Mouse (Mus musculus) midbrain, embryonic 12.5 days (tissue): Measurements from ENCODE around the gene Ccdc9b. TPM values are rescaled to one million over a fixed set of nuclear protein-coding genes. Genes with fewer than 3 reads are reported as not detected.

Experiments
- ATAC-seq: fragments of 200-750 bp; cut with Nextera tagmentation; 2 replicates; pipeline ENCODE4 v1.8.0; 2017; ENCODE audit warnings: low read depth, moderate TSS enrichment, moderate library complexity; ENCODE audit not compliant: low FRiP score
- H3K27ac ChIP-seq: fragments of 300-500 bp; sonication (generic); replicated peaks from 2 replicates; pipeline ENCODE4 v1.5.1; 2016; ENCODE audit warnings: mild to moderate bottlenecking
- H3K27me3 ChIP-seq: fragments of 300-500 bp; sonication (generic); 2 replicates; pipeline ENCODE4 v1.6.1; 2016; ENCODE audit warnings: mild to moderate bottlenecking
- H3K36me3 ChIP-seq: fragments of 300-500 bp; sonication (generic); 2 replicates; pipeline ENCODE4 v1.6.1; 2016
- H3K4me1 ChIP-seq: fragments of 300-500 bp; sonication (generic); 2 replicates; pipeline ENCODE4 v1.6.1; 2016
- H3K4me2 ChIP-seq: fragments of 300-500 bp; sonication (generic); replicated peaks from 2 replicates; pipeline ENCODE4 v1.6.1; 2016; ENCODE audit warnings: mild to moderate bottlenecking, moderate library complexity
- H3K4me3 ChIP-seq: fragments of 300-500 bp; sonication (generic); 2 replicates; pipeline ENCODE4 v1.5.1; 2016; ENCODE audit warnings: mild to moderate bottlenecking
- H3K9ac ChIP-seq: fragments of 300-500 bp; sonication (generic); replicated peaks from 2 replicates; pipeline ENCODE4 v1.6.1; 2016; ENCODE audit warnings: mild to moderate bottlenecking, moderate library complexity
- H3K9me3 ChIP-seq: fragments of 300-500 bp; sonication (generic); 2 replicates; pipeline ENCODE4 v1.6.1; 2016; ENCODE audit warnings: mild to moderate bottlenecking
- WGBS: fragments of 180-500 bp; shearing (Covaris S2); methylation state at CpG from one replicate; pipeline ENCODE4 v1.1.7; 2016; 5-methylcytosine and 5-hydroxymethylcytosine counted together
- polyA plus RNA-seq: library from polyadenylated mRNA; unstranded; fragments of >200 nt; fragmentation: Nextera tagmentation; extraction: Ambion mirVana; gene quantifications from 2 replicates; pipeline ENCODE4 v1.2.1, GENCODE M21; 2016

The Ccdc9b gene
- polyA plus RNA-seq, 1 experiment from 2014 or later, result 2.2 TPM

DNA sequence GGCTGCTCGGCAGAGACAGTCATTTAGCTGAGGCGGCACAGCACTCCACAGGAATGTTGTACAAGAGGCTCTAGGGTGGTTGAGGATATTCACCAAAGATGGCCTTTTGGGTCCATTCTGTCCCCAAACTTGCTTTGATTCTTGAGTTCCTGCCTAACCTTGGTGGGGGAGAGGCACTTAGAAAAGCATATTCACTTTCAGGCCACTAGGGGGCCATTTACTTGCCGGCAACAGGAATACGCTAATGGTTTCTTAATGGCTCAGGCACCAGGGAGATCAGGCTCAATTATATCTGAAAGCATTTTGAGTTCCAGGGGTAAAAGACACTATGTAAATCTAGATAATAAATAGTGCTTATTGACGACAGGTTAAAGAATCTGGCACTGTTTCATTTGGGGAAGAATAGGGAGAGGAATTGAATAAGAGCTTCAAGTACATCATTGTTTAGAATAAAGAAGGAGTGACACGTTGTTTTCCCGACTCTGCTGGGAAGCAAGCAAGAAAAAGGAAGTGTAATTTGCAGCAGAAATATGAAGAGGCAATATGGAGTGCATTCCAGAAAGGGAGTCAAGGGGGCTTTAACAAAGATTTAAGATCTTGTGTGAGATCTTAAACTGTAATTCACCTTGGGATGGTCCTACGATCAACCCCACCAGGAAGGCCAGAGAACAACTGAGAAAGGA lies 19.1 kb downstream of the Ccdc9b start:
- H3K9ac ChIP-seq, result no peak overlapping the region
- no peak overlapping the region for H3K4me3 ChIP-seq
- no peak for ATAC-seq
- 33% methylated on average over 8 of the region's 8 CpGs for WGBS
- no peak overlapping the region for H3K27ac ChIP-seq
- H3K9me3 ChIP-seq, result no peaks in the 10 kb centered on the region
- H3K36me3 ChIP-seq, result no peaks in the 10 kb centered on the region
- H3K27me3 ChIP-seq, result peaks cover 27% of the 10 kb centered on the region
- H3K4me1 ChIP-seq, result peaks cover 29% of the 10 kb centered on the region
- H3K4me2 ChIP-seq, result no peak overlapping the region

GRCm38 (mm10) chr2:118741183-118741582 lies 21.3 kb downstream of the Ccdc9b start:
- no peak overlapping the region for H3K9ac ChIP-seq
- no peaks in the 10 kb centered on the region for H3K36me3 ChIP-seq
- H3K4me2 ChIP-seq, result no peak overlapping the region
- no peak overlapping the region for H3K4me3 ChIP-seq
- no peak overlapping the region for H3K27ac ChIP-seq
- peaks cover 8% of the 10 kb centered on the region for H3K4me1 ChIP-seq
- ATAC-seq, result no peak
- peaks cover 27% of the 10 kb centered on the region for H3K27me3 ChIP-seq
- 80% methylated on average over 9 of the region's 9 CpGs for WGBS
- no peaks in the 10 kb centered on the region for H3K9me3 ChIP-seq

GRCm38 (mm10) chr2:118740341-118740740 lies 22.1 kb downstream of the Ccdc9b start:
- no peak overlapping the region for H3K4me3 ChIP-seq
- ATAC-seq, result no peak
- no peak overlapping the region for H3K4me2 ChIP-seq
- WGBS, result 78% methylated on average over 3 of the region's 3 CpGs
- peaks cover 27% of the 10 kb centered on the region for H3K27me3 ChIP-seq
- no peak overlapping the region for H3K27ac ChIP-seq
- no peaks in the 10 kb centered on the region for H3K9me3 ChIP-seq
- no peak overlapping the region for H3K9ac ChIP-seq
- H3K36me3 ChIP-seq, result no peaks in the 10 kb centered on the region
- peaks cover 8% of the 10 kb centered on the region for H3K4me1 ChIP-seq

DNA sequence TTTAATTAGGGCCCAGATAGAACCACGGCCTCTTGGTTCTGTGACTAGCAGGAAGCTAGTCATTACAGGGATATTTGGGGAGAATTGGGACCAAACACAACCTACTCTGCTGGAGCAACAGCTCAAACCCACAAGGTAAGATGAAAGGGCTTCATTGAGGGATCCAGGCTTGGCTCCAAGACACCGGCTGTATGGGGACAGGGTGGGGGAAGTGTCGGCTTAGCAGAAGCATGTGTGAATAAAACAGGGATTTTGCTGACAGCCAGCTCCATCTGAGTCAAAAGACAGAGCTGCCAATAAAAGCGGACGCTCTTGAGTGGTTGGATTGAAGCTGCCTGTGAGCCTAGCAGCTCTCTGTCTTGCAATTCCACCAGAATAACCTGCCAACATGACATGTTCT lies 29.1 kb downstream of the Ccdc9b start:
- Histone ChIP-seq H3K4me1 (peaks cover 2% of the 10 kb centered on the region; the same call in 1 of the 2 replicates), H3K9ac (no peak overlapping the region), H3K4me2 (no peak overlapping the region), H3K27me3 (peaks cover 46% of the 10 kb centered on the region), H3K27ac (no peak overlapping the region), H3K36me3 (no peaks in the 10 kb centered on the region), H3K4me3 (no peak overlapping the region), H3K9me3 (no peaks in the 10 kb centered on the region)
- ATAC-seq, result no peak
- 50% methylated on average over 5 of the region's 5 CpGs for WGBS

GRCm38 (mm10) chr2:118731981-118732380 lies 30.5 kb downstream of the Ccdc9b start:
- no peak for ATAC-seq
- peaks cover 60% of the 10 kb centered on the region for H3K27me3 ChIP-seq
- WGBS, result 85% methylated on average over 5 of the region's 5 CpGs

GRCm38 (mm10) chr2:118730622-118730915 lies 31.9 kb downstream of the Ccdc9b start:
- 6% methylated on average over 3 of the region's 3 CpGs for WGBS
- no peak overlapping the region for H3K4me3 ChIP-seq
- no peak for ATAC-seq
- H3K36me3 ChIP-seq, result no peaks in the 10 kb centered on the region
- H3K27ac ChIP-seq, result no peak overlapping the region
- no peaks in the 10 kb centered on the region for H3K9me3 ChIP-seq
- peaks cover 68% of the 10 kb centered on the region for H3K27me3 ChIP-seq
- H3K4me1 ChIP-seq, result peaks cover 3% of the 10 kb centered on the region; the same call in 1 of the 2 replicates
- H3K4me2 ChIP-seq, result no peak overlapping the region
- no peak overlapping the region for H3K9ac ChIP-seq

More at GRCm38 (mm10) chr2:118731981-118732380, 30.5 kb downstream of the Ccdc9b start:
- H3K4me1 ChIP-seq, result peaks cover 3% of the 10 kb centered on the region; the same call in 1 of the 2 replicates
- H3K36me3 ChIP-seq, result no peaks in the 10 kb centered on the region
- no peak overlapping the region for H3K4me3 ChIP-seq
- no peak overlapping the region for H3K4me2 ChIP-seq
- H3K9me3 ChIP-seq, result no peaks in the 10 kb centered on the region
- no peak overlapping the region for H3K9ac ChIP-seq
- no peak overlapping the region for H3K27ac ChIP-seq

GRCm38 (mm10) chr2:118729816-118730621 lies 32.4 kb downstream of the Ccdc9b start:
- no peaks in the 10 kb centered on the region for H3K9me3 ChIP-seq
- no peak overlapping the region for H3K27ac ChIP-seq
- H3K4me3 ChIP-seq, result no peak overlapping the region
- no peaks in the 10 kb centered on the region for H3K36me3 ChIP-seq
- H3K4me1 ChIP-seq, result peaks cover 3% of the 10 kb centered on the region; the same call in 1 of the 2 replicates
- H3K27me3 ChIP-seq, result peaks cover 72% of the 10 kb centered on the region
- 26% methylated on average over 8 of the region's 8 CpGs for WGBS
- no peak overlapping the region for H3K9ac ChIP-seq
- H3K4me2 ChIP-seq, result no peak overlapping the region
- ATAC-seq, result no peak

GRCm38 (mm10) chr2:118729194-118729593 lies 33.3 kb downstream of the Ccdc9b start:
- 53% methylated on average over 4 of the region's 4 CpGs for WGBS
- Histone ChIP-seq H3K36me3 (no peaks in the 10 kb centered on the region), H3K4me2 (no peak overlapping the region), H3K4me3 (no peak overlapping the region), H3K27me3 (peaks cover 72% of the 10 kb centered on the region), H3K27ac (no peak overlapping the region), H3K9ac (no peak overlapping the region), H3K9me3 (no peaks in the 10 kb centered on the region), H3K4me1 (peaks cover 3% of the 10 kb centered on the region; the same call in 1 of the 2 replicates)
- no peak for ATAC-seq

DNA sequence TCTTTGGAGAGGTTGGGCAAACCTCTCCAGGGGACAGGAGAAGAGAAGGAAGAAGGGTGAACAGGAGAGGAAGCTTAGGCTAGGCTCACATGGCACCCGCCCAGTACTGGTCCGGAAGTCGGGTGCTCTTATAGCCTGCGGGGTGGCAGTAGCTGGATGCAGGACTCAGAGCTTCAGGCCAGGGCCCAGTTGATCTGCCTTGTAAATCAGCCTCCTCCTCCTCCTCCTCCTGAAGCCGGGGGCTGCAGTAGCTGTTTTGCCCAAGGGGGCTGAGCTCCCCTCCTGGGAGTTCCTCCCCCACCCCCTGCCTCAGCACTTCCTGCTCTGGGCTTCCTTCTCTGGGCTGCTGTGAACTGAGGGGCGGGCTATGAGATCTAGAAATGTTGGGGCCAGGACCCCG lies 34.1 kb downstream of the Ccdc9b start, which contains the start of gene Plcb2:
TSS of gene Plcb2 (minus strand) at position 102 of the 400 bp plus-strand sequence.
- Histone ChIP-seq H3K4me1 (peaks cover 3% of the 10 kb centered on the region; the same call in 1 of the 2 replicates), H3K9me3 (no peaks in the 10 kb centered on the region), H3K4me2 (no peak within 1 kb of the TSS), H3K36me3 (no peaks in the 10 kb centered on the region), H3K9ac (no peak within 1 kb of the TSS), H3K4me3 (no peak within 1 kb of the TSS), H3K27me3 (peaks cover 71% of the 10 kb centered on the region), H3K27ac (no peak within 1 kb of the TSS)
- ATAC-seq, result no peak
- WGBS, result 21% methylated on average over 7 of the region's 7 CpGs

DNA sequence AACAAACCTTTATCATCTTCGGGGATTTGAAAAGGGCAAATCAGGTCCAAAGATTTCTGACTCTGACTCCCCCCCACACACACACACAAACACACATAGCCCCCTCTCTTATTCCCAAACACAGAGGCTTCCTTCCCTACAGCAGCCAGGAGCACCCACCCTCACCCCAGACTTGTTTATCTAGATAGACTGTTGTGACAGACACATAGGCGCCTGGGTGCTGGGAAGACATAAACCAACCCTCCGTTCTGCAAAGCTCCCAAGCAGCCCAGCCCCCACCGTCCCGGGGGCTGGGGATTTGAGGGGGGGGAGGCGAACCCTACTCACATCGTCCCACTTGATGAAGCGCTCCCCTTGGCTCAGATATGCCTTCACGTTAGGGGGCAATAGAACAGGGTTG lies 34.5 kb downstream of the Ccdc9b start:
- ATAC-seq, result no peak
- Histone ChIP-seq H3K4me1 (peaks cover 3% of the 10 kb centered on the region; the same call in 1 of the 2 replicates), H3K27ac (no peak overlapping the region), H3K9ac (no peak overlapping the region), H3K9me3 (no peaks in the 10 kb centered on the region), H3K4me2 (no peak overlapping the region), H3K36me3 (no peaks in the 10 kb centered on the region), H3K4me3 (no peak overlapping the region), H3K27me3 (peaks cover 72% of the 10 kb centered on the region)
- 34% methylated on average over 9 of the region's 9 CpGs for WGBS

DNA sequence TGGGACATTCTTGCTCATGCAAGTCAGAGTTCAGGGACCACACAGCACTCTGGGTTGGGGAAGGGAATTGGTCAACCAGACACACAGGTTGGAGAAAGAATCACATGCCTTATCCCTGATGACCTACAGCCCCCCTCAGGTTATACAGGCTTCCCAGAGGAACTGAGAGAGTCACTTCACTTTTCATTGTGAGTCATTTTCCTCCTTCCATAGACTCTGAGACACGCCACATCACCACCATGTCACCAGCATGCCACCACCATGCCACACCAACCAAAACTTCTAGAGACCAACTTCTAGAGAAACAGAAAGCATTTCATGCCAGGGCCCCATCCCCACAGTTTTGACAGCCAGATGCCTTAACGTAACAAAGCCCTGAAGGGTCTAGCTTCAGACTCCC lies 35.6 kb downstream of the Ccdc9b start:
- Histone ChIP-seq H3K4me3 (no peak overlapping the region), H3K36me3 (no peaks in the 10 kb centered on the region), H3K9ac (no peak overlapping the region), H3K4me2 (no peak overlapping the region), H3K27ac (no peak overlapping the region), H3K4me1 (peaks cover 3% of the 10 kb centered on the region; the same call in 1 of the 2 replicates), H3K9me3 (no peaks in the 10 kb centered on the region), H3K27me3 (peaks cover 67% of the 10 kb centered on the region)
- WGBS, result 84% methylated on average over 2 of the region's 2 CpGs
- no peak for ATAC-seq

DNA sequence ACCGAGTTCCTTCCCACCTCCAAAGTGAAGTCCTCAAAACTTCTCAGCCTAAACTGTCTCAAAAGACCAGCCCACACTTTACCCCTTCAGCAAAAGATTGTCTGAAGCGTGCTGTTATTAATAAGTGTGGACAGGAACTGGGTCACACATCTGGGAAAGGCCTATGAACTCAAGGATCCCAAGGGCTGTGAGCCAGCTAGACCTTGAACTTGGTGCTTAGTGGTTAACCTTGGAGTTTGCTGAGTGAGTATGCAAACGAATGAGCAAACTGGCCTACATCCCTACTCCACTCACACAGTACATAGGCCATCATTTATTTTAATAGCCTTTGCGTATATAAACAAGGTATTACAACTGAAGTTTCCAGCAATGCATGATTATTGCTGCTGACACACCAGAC lies 37.0 kb downstream of the Ccdc9b start:
- Histone ChIP-seq H3K4me1 (peaks cover 3% of the 10 kb centered on the region; the same call in 1 of the 2 replicates), H3K9ac (no peak overlapping the region), H3K27ac (no peak overlapping the region), H3K9me3 (no peaks in the 10 kb centered on the region), H3K27me3 (peaks cover 55% of the 10 kb centered on the region), H3K4me3 (no peak overlapping the region), H3K36me3 (no peaks in the 10 kb centered on the region), H3K4me2 (no peak overlapping the region)
- ATAC-seq, result no peak
- WGBS, result 88% methylated on average over 4 of the region's 4 CpGs
